Mouse (Mus musculus) kidney, embryonic 14.5 days (tissue): ENCODE measurements around the gene B230118H07Rik. TPM values are rescaled to one million over a fixed set of nuclear protein-coding genes. Genes with fewer than 3 reads are reported as not detected.
A peak's percentile ranks its signal among the peaks of the same experiment; 100 is the strongest.

Experiments
- ATAC-seq: fragments of 200-750 bp; cut with Nextera tagmentation; 2 replicates; pipeline ENCODE4 v1.8.0; 2017; ENCODE audit warnings: moderate number of reproducible peaks, mild to moderate bottlenecking, moderate TSS enrichment, moderate library complexity; ENCODE audit not compliant: low FRiP score, low TSS enrichment
- H3K27ac ChIP-seq: fragments of 300-500 bp; sonication (generic); 2 replicates; pipeline ENCODE4 v1.5.1; 2014; ENCODE audit warnings: low read depth, mild to moderate bottlenecking, low read length, moderate library complexity, mixed read lengths
- H3K27me3 ChIP-seq: fragments of 300-500 bp; sonication (generic); 2 replicates; pipeline ENCODE4 v1.6.1; 2014; ENCODE audit warnings: mild to moderate bottlenecking, low read length; ENCODE audit not compliant: control insufficient read depth, insufficient read depth
- H3K36me3 ChIP-seq: fragments of 300-500 bp; sonication (generic); 2 replicates; pipeline ENCODE4 v1.6.1; 2014; ENCODE audit warnings: low read length, mixed read lengths; ENCODE audit not compliant: control insufficient read depth, insufficient read depth
- H3K4me1 ChIP-seq: fragments of 300-500 bp; sonication (generic); 2 replicates; pipeline ENCODE4 v1.6.1; 2014; ENCODE audit warnings: low read length, mixed read lengths; ENCODE audit not compliant: control insufficient read depth, insufficient read depth
- H3K4me2 ChIP-seq: fragments of 300-500 bp; sonication (generic); replicated peaks from 2 replicates; pipeline ENCODE4 v1.6.1; 2014; ENCODE audit warnings: low read depth, mild to moderate bottlenecking, low read length
- H3K4me3 ChIP-seq: fragments of 300-500 bp; sonication (generic); 2 replicates; pipeline ENCODE4 v1.5.1; 2014; ENCODE audit warnings: mild to moderate bottlenecking, low read length
- H3K9ac ChIP-seq: fragments of 300-500 bp; sonication (generic); 2 replicates; pipeline ENCODE4 v1.6.1; 2014; ENCODE audit warnings: low read depth, mild to moderate bottlenecking, low read length, moderate library complexity
- H3K9me3 ChIP-seq: fragments of 300-500 bp; sonication (generic); 2 replicates; pipeline ENCODE4 v1.6.1; 2016; ENCODE audit warnings: low read length; ENCODE audit not compliant: control insufficient read depth
- WGBS: fragments of 180-500 bp; shearing (Covaris S2); extraction: QIAGEN DNeasy Blood & Tissue Kit; methylation state at CpG from one replicate; pipeline ENCODE4 v1.1.7; 2014; 5-methylcytosine and 5-hydroxymethylcytosine counted together
- polyA plus RNA-seq: library from polyadenylated mRNA; unstranded; fragments of >200 nt; fragmentation: Nextera tagmentation; extraction: Ambion mirVana; gene quantifications from 2 replicates; pipeline ENCODE4 v1.2.1, GENCODE M21; 2014

Gene B230118H07Rik
- polyA plus RNA-seq, 1 experiment from 2014 or later = 60.6 TPM

- WGBS = under 1% methylated on average over 66 of the region's 68 CpGs
- H3K4me2 ChIP-seq = peak within 1 kb of the TSS; percentile 78
- H3K4me1 ChIP-seq = 0 out of 2 replicates have a peak, but pooled peaks cover 5% of the 10 kb centered on the region
- H3K9me3 ChIP-seq = no peaks in the 10 kb centered on the region
- H3K36me3 ChIP-seq = 0 out of 2 replicates have a peak, but pooled peaks cover 1% of the 10 kb centered on the region
- 0 out of 2 replicates have a peak within 1 kb of the TSS, but pooled peaks have one; percentile 26 for H3K27ac ChIP-seq
- peak within 1 kb of the TSS; percentile 100 for H3K4me3 ChIP-seq
- peak within 1 kb of the TSS; percentile 93 for H3K9ac ChIP-seq
- ATAC-seq = peak; percentile 96
- no peaks in the 10 kb centered on the region for H3K27me3 ChIP-seq
Measured at GRCm38 (mm10) chr2:101678236-101679021, 29.1 kb upstream of the B230118H07Rik start, which contains the start of gene Traf6. Traf6 (plus strand) TSS chr2:101678429.

GRCm38 (mm10) chr2:101673547-101673946 lies 24.2 kb upstream of the B230118H07Rik start:
- Histone ChIP-seq H3K27me3 (no peaks in the 10 kb centered on the region), H3K4me1 (no peaks in the 10 kb centered on the region), H3K36me3 (no peaks in the 10 kb centered on the region), H3K27ac (no peak overlapping the region), H3K9me3 (no peaks in the 10 kb centered on the region), H3K4me2 (no peak overlapping the region), H3K4me3 (no peak overlapping the region), H3K9ac (no peak overlapping the region)
- no peak for ATAC-seq
- WGBS = 86% methylated on average over 3 of the region's 3 CpGs

GRCm38 (mm10) chr2:101668751-101669150 lies 19.4 kb upstream of the B230118H07Rik start:
- no peak overlapping the region for H3K9ac ChIP-seq
- no peaks in the 10 kb centered on the region for H3K9me3 ChIP-seq
- H3K4me1 ChIP-seq = no peaks in the 10 kb centered on the region
- H3K36me3 ChIP-seq = no peaks in the 10 kb centered on the region
- no peak for ATAC-seq
- 95% methylated on average over 3 of the region's 3 CpGs for WGBS
- no peak overlapping the region for H3K27ac ChIP-seq
- H3K4me2 ChIP-seq = no peak overlapping the region
- H3K27me3 ChIP-seq = no peaks in the 10 kb centered on the region
- H3K4me3 ChIP-seq = no peak overlapping the region

GRCm38 (mm10) chr2:101665703-101666092 lies 16.4 kb upstream of the B230118H07Rik start:
- no peak overlapping the region for H3K27ac ChIP-seq

GRCm38 (mm10) chr2:101665058-101665702 lies 15.8 kb upstream of the B230118H07Rik start:
- peak; percentile 80 for ATAC-seq
- Histone ChIP-seq H3K36me3 (no peaks in the 10 kb centered on the region), H3K4me2 (no peak overlapping the region), H3K27me3 (0 out of 2 replicates have a peak, but pooled peaks cover 3% of the 10 kb centered on the region), H3K27ac (no peak overlapping the region), H3K9me3 (no peaks in the 10 kb centered on the region), H3K4me1 (no peaks in the 10 kb centered on the region), H3K9ac (no peak overlapping the region), H3K4me3 (no peak overlapping the region)
- 24% methylated on average over 9 of the region's 9 CpGs for WGBS

More at GRCm38 (mm10) chr2:101665703-101666092, 16.4 kb upstream of the B230118H07Rik start:
- no peak overlapping the region for H3K9ac ChIP-seq
- H3K36me3 ChIP-seq = no peaks in the 10 kb centered on the region
- 0 out of 2 replicates have a peak, but pooled peaks cover 3% of the 10 kb centered on the region for H3K27me3 ChIP-seq
- no peaks in the 10 kb centered on the region for H3K9me3 ChIP-seq
- no peak overlapping the region for H3K4me2 ChIP-seq
- no peak for ATAC-seq
- H3K4me1 ChIP-seq = no peaks in the 10 kb centered on the region
- 89% methylated on average over 3 of the region's 3 CpGs for WGBS
- H3K4me3 ChIP-seq = no peak overlapping the region

GRCm38 (mm10) chr2:101660536-101660935 lies 11.2 kb upstream of the B230118H07Rik start:
- Histone ChIP-seq H3K27me3 (0 out of 2 replicates have a peak, but pooled peaks cover 3% of the 10 kb centered on the region), H3K4me3 (no peak overlapping the region), H3K27ac (no peak overlapping the region), H3K4me2 (no peak overlapping the region), H3K9me3 (no peaks in the 10 kb centered on the region), H3K9ac (no peak overlapping the region), H3K4me1 (no peaks in the 10 kb centered on the region), H3K36me3 (no peaks in the 10 kb centered on the region)
- WGBS = 76% methylated on average over 2 of the region's 2 CpGs
- no peak for ATAC-seq

GRCm38 (mm10) chr2:101652921-101653597 lies 3.7 kb upstream of the B230118H07Rik start:
- Histone ChIP-seq H3K36me3 (no peaks in the 10 kb centered on the region), H3K4me2 (peak overlapping the region; percentile 51), H3K9me3 (no peaks in the 10 kb centered on the region), H3K9ac (no peak overlapping the region), H3K27ac (no peak overlapping the region), H3K4me3 (peak overlapping the region; percentile 17; the same call in 1 of the 2 replicates), H3K27me3 (no peaks in the 10 kb centered on the region), H3K4me1 (no peaks in the 10 kb centered on the region)
- peak; percentile 81; the same call in 1 of the 2 replicates for ATAC-seq
- WGBS = 17% methylated on average over 14 of the region's 14 CpGs

GRCm38 (mm10) chr2:101652204-101652920 lies 3.0 kb upstream of the B230118H07Rik start:
- H3K36me3 ChIP-seq = no peaks in the 10 kb centered on the region
- peak overlapping the region; percentile 17; the same call in 1 of the 2 replicates for H3K4me3 ChIP-seq
- no peaks in the 10 kb centered on the region for H3K4me1 ChIP-seq
- H3K4me2 ChIP-seq = peak overlapping the region; percentile 51
- peak; percentile 81 for ATAC-seq
- H3K27me3 ChIP-seq = no peaks in the 10 kb centered on the region
- WGBS = 44% methylated on average over 14 of the region's 14 CpGs
- H3K27ac ChIP-seq = no peak overlapping the region
- no peaks in the 10 kb centered on the region for H3K9me3 ChIP-seq
- H3K9ac ChIP-seq = no peak overlapping the region
